Mouse (Mus musculus): Measurements from ENCODE around the gene Zfp579. TPM values are rescaled to one million over a fixed set of nuclear protein-coding genes. Genes with fewer than 3 reads are reported as not detected.

The Zfp579 gene
- polyA plus RNA-seq, 1 experiment = 7.6 TPM

GRCm38 (mm10) chr7:4934160-4934914 is 61.6 kb downstream of the Zfp579 start:
- no peaks in the 10 kb centered on the region for H3K4me1 ChIP-seq (ENCODE audit: control insufficient read depth, insufficient read depth, low read length)
- no peak for TF ChIP-seq POLR2A (IDR thresholded peaks at IDR 0.05; ENCODE audit: insufficient read depth, low read length)
- TF ChIP-seq CTCF (IDR thresholded peaks at IDR 0.05; ENCODE audit: low read depth, low read length) = peak; percentile 40
- H3K4me3 ChIP-seq (ENCODE audit: low read depth, low read length) = no peak overlapping the region
- no peaks in the 10 kb centered on the region for H3K27me3 ChIP-seq (ENCODE audit: control insufficient read depth, insufficient read depth, low read length, poor library complexity, severe bottlenecking)
- no peaks in the 10 kb centered on the region for H3K9me3 ChIP-seq (replicated peaks; ENCODE audit: control insufficient read depth, insufficient read depth, low read length, poor library complexity, severe bottlenecking)
- H3K9ac ChIP-seq (ENCODE audit: low read depth, poor library complexity, severe bottlenecking) = no peak overlapping the region
- no peak overlapping the region for H3K27ac ChIP-seq (ENCODE audit: insufficient read depth, low read length)
- H3K36me3 ChIP-seq (ENCODE audit: control insufficient read depth, insufficient read depth, low read length, poor library complexity, severe bottlenecking) = no peaks in the 10 kb centered on the region

Other genes starting within 250 kb of the Zfp579 start
- gene Cox6b2, start 243.1 kb downstream of the Zfp579 start, polyA plus RNA-seq (2011; ENCODE audit: insufficient read depth, insufficient read length, low read depth, missing spikeins) = 319 and 368 TPM in 2 replicates
- gene Fam71e2, start 224.9 kb downstream of the Zfp579 start, polyA plus RNA-seq (2011; ENCODE audit: insufficient read depth, insufficient read length, low read depth, missing spikeins) = not detected in 2 replicates
- gene Il11, start 213.3 kb downstream of the Zfp579 start, polyA plus RNA-seq (2011; ENCODE audit: insufficient read depth, insufficient read length, low read depth, missing spikeins) = 1.4 and 1.9 TPM in 2 replicates
- not detected in 2 replicates for gene Tmem190, start 213.2 kb downstream of the Zfp579 start, polyA plus RNA-seq (2011; ENCODE audit: insufficient read depth, insufficient read length, low read depth, missing spikeins)
- gene Tmem238, start 206.5 kb downstream of the Zfp579 start, polyA plus RNA-seq (2011; ENCODE audit: insufficient read depth, insufficient read length, low read depth, missing spikeins) = 2.6 and 6.8 TPM in 2 replicates
- gene Rpl28, start 203.3 kb downstream of the Zfp579 start, polyA plus RNA-seq (2011; ENCODE audit: insufficient read depth, insufficient read length, low read depth, missing spikeins) = 969 and 977 TPM in 2 replicates
- 474 and 498 TPM in 2 replicates for gene Ube2s, start 183.6 kb downstream of the Zfp579 start, polyA plus RNA-seq (2011; ENCODE audit: insufficient read depth, insufficient read length, low read depth, missing spikeins)
- 3.8 and 5.3 TPM in 2 replicates for gene Shisa7, start 151.5 kb downstream of the Zfp579 start, polyA plus RNA-seq (2011; ENCODE audit: insufficient read depth, insufficient read length, low read depth, missing spikeins)
- 3.8 and 4.2 TPM in 2 replicates for gene Isoc2b, start 125.9 kb downstream of the Zfp579 start, polyA plus RNA-seq (2011; ENCODE audit: insufficient read depth, insufficient read length, low read depth, missing spikeins)
- gene Isoc2a, start 119.0 kb downstream of the Zfp579 start, polyA plus RNA-seq (2011; ENCODE audit: insufficient read depth, insufficient read length, low read depth, missing spikeins) = 3.3 and 4.3 TPM in 2 replicates
- 1.1 TPM in 2 replicates for gene Gm36210, start 89.6 kb downstream of the Zfp579 start, polyA plus RNA-seq (2011; ENCODE audit: insufficient read depth, insufficient read length, low read depth, missing spikeins)
- 5.0 and 5.4 TPM in 2 replicates for gene Zfp628, start 80.9 kb downstream of the Zfp579 start, polyA plus RNA-seq (2011; ENCODE audit: insufficient read depth, insufficient read length, low read depth, missing spikeins)
- 2.2 and 3.3 TPM in 2 replicates for gene Nat14, start 74.1 kb downstream of the Zfp579 start, polyA plus RNA-seq (2011; ENCODE audit: insufficient read depth, insufficient read length, low read depth, missing spikeins)
- 1.5 and 2.0 TPM in 2 replicates for gene Ssc5d, start 70.4 kb downstream of the Zfp579 start, polyA plus RNA-seq (2011; ENCODE audit: insufficient read depth, insufficient read length, low read depth, missing spikeins)
- 0.48 and 1.0 TPM in 2 replicates for gene Sbk2, start 31.8 kb downstream of the Zfp579 start, polyA plus RNA-seq (2011; ENCODE audit: insufficient read depth, insufficient read length, low read depth, missing spikeins)
- 0.25 and 0.55 TPM in 2 replicates for gene Sbk3, start 25.0 kb downstream of the Zfp579 start, polyA plus RNA-seq (2011; ENCODE audit: insufficient read depth, insufficient read length, low read depth, missing spikeins)
- 2.5 and 4.7 TPM in 2 replicates for gene Zfp524, start 18.3 kb upstream of the Zfp579 start, polyA plus RNA-seq (2011; ENCODE audit: insufficient read depth, insufficient read length, low read depth, missing spikeins)
- 43.2 and 57.0 TPM in 2 replicates for gene Fiz1, start 18.5 kb upstream of the Zfp579 start, polyA plus RNA-seq (2011; ENCODE audit: insufficient read depth, insufficient read length, low read depth, missing spikeins)
- gene Gm44973, start 19.3 kb upstream of the Zfp579 start, polyA plus RNA-seq (2011; ENCODE audit: insufficient read depth, insufficient read length, low read depth, missing spikeins) = not detected in 2 replicates
- gene Zfp865, start 24.2 kb upstream of the Zfp579 start, polyA plus RNA-seq (2011; ENCODE audit: insufficient read depth, insufficient read length, low read depth, missing spikeins) = 23.0 and 24.7 TPM in 2 replicates
- gene Ccdc106, start 24.4 kb upstream of the Zfp579 start, polyA plus RNA-seq (2011; ENCODE audit: insufficient read depth, insufficient read length, low read depth, missing spikeins) = 5.6 and 5.7 TPM in 2 replicates
- 1.9 TPM in 1 of 2 replicates, not detected in the other for gene 4632433K11Rik, start 38.0 kb upstream of the Zfp579 start, polyA plus RNA-seq (2011; ENCODE audit: insufficient read depth, insufficient read length, low read depth, missing spikeins)
- 0.30 TPM in 1 of 2 replicates, not detected in the other for gene Zfp784, start 42.3 kb upstream of the Zfp579 start, polyA plus RNA-seq (2011; ENCODE audit: insufficient read depth, insufficient read length, low read depth, missing spikeins)
- 14.0 and 16.0 TPM in 2 replicates for gene Zfp580, start 55.4 kb upstream of the Zfp579 start, polyA plus RNA-seq (2011; ENCODE audit: insufficient read depth, insufficient read length, low read depth, missing spikeins)
- 236 and 262 TPM in 2 replicates for gene U2af2, start 66.0 kb upstream of the Zfp579 start, polyA plus RNA-seq (2011; ENCODE audit: insufficient read depth, insufficient read length, low read depth, missing spikeins)
- gene Epn1, start 84.1 kb upstream of the Zfp579 start, polyA plus RNA-seq (2011; ENCODE audit: insufficient read depth, insufficient read length, low read depth, missing spikeins) = 68.8 and 69.1 TPM in 2 replicates
- gene Rfpl4, start 120.8 kb upstream of the Zfp579 start, polyA plus RNA-seq (2011; ENCODE audit: insufficient read depth, insufficient read length, low read depth, missing spikeins) = not detected in 2 replicates
- gene Rasl2-9, start 129.8 kb upstream of the Zfp579 start, polyA plus RNA-seq (2011; ENCODE audit: insufficient read depth, insufficient read length, low read depth, missing spikeins) = 0.90 and 1.3 TPM in 2 replicates
- gene Vmn1r55, start 153.5 kb upstream of the Zfp579 start, polyA plus RNA-seq (2011; ENCODE audit: insufficient read depth, insufficient read length, low read depth, missing spikeins) = 0.06 TPM in 2 replicates
- gene Vmn1r56, start 200.6 kb upstream of the Zfp579 start, polyA plus RNA-seq (2011; ENCODE audit: insufficient read depth, insufficient read length, low read depth, missing spikeins) = not detected in 2 replicates
- gene Vmn1r57, start 222.3 kb upstream of the Zfp579 start, polyA plus RNA-seq (2011; ENCODE audit: insufficient read depth, insufficient read length, low read depth, missing spikeins) = not detected in 2 replicates

Data from ES-Bruce4 (cell line).